Mouse (Mus musculus) liver, adult 2 months (tissue): ENCODE measurements around the gene Kif22. TPM values are rescaled to one million over a fixed set of nuclear protein-coding genes. Genes with fewer than 3 reads are reported as not detected.

Experiments used
- DNase-seq: peaks from one replicate; pipeline ENCODE4 v3.0.0-alpha.2; 2011; ENCODE audit warnings: low read depth, low spot score; ENCODE audit errors: extremely low read depth
- H3K27ac ChIP-seq: fragments of 200-500 bp; replicated peaks from 2 replicates; pipeline ENCODE4 v1.5.1; 2012; ENCODE audit warnings: low read depth, mild to moderate bottlenecking, control low read depth, inconsistent platforms, low read length; ENCODE audit not compliant: insufficient read depth
- H3K27me3 ChIP-seq: fragments of 200-500 bp; 2 replicates; pipeline ENCODE4 v1.6.1; 2012; ENCODE audit warnings: mild to moderate bottlenecking, moderate library complexity, low read length, inconsistent platforms; ENCODE audit not compliant: control insufficient read depth, insufficient read depth
- H3K36me3 ChIP-seq: fragments of 200-500 bp; 2 replicates; pipeline ENCODE4 v1.6.1; 2012; ENCODE audit warnings: low read length, inconsistent platforms; ENCODE audit not compliant: control insufficient read depth, insufficient read depth
- H3K4me1 ChIP-seq: fragments of 200-500 bp; 2 replicates; pipeline ENCODE4 v1.6.1; 2011; ENCODE audit warnings: low read length; ENCODE audit not compliant: control insufficient read depth, insufficient read depth
- H3K4me3 ChIP-seq: fragments of 200-500 bp; 2 replicates; pipeline ENCODE4 v1.5.1; 2011; ENCODE audit warnings: low read depth, mild to moderate bottlenecking, control low read depth, low read length, moderate library complexity; ENCODE audit not compliant: insufficient read depth
- H3K79me2 ChIP-seq: fragments of 200-500 bp; 2 replicates; pipeline ENCODE4 v1.6.1; 2012; ENCODE audit warnings: inconsistent platforms, mild to moderate bottlenecking, low read length, moderate library complexity; ENCODE audit not compliant: control insufficient read depth, insufficient read depth
- H3K9ac ChIP-seq: fragments of 200-500 bp; 2 replicates; pipeline ENCODE4 v1.6.1; 2012; ENCODE audit warnings: low read depth, mild to moderate bottlenecking, control low read depth, inconsistent platforms, low read length
- CTCF ChIP-seq: fragments of 200-500 bp; IDR thresholded peaks from 2 replicates; pipeline ENCODE4 v1.5.1; 2011; ENCODE audit warnings: low read depth, low read length, control low read depth
- POLR2A ChIP-seq: fragments of 200-500 bp; IDR thresholded peaks from 2 replicates; pipeline ENCODE4 v1.6.1; 2011; ENCODE audit warnings: low read length, control low read depth; ENCODE audit not compliant: insufficient read depth; ENCODE audit errors: extremely low read depth
- WGBS: fragments of 180-500 bp; shearing (Covaris S2); methylation state at CpG from one replicate; pipeline ENCODE4 v1.1.7; 2018; 5-methylcytosine and 5-hydroxymethylcytosine counted together
- polyA plus RNA-seq: library from polyadenylated mRNA; depleted of rRNA; stranded (reverse); fragments of >200 nt; gene quantifications from 2 replicates; pipeline ENCODE4 v1.2.3, GENCODE M21; 2012; rRNA removed
- total RNA-seq: library from RNA; depleted of rRNA; stranded (reverse); fragments of >200 nt; gene quantifications from 2 replicates; pipeline ENCODE4 v1.2.3, GENCODE M21; 2014; rRNA removed

The Kif22 gene
- total RNA-seq (0.37 and 1.3 TPM in 2 replicates), polyA plus RNA-seq (0.44 and 0.75 TPM in 2 replicates)

DNA sequence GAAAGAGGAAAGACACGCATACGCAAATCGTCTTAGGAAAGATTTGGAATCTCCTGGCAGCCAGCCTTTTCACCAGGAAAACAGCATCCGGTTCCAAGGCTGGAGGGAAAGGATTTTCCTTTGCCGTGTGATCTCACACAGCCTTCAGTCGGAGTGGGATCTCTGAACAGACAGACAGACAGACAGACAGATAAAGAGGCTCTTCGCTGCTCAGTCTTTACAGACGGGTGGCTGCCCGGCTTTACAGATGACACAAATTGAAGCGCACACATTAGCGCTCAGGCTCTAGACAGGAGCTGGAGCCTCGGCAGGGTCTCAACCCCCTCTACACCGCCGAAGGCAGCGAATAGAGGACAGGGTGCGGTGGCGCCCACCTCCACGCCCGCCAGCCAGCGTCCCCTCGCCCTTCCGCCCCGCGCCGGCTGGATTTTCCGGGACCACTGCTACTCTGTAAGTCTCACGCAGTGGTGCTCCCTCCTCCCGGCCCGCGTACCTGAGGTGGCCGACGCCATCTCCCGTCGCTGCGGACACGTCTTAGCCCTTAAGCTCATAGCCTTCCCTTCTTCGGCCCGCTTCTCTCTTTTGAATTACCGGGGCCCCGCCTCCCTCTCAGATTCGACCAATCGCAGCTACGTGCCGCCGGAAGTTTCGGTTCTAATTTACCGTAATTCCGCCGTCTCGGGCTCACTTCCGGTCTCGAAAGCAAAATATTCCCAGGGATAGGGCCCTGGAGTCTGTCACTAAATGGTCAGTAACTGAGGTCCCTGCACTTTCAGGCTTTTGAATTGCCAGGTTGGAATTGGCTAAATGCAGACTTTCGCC is at the start of gene Kif22:
Gene Kif22, minus strand, starts transcription at position 621 of the 822 bp plus-strand sequence.
- TF ChIP-seq CTCF (no peak), POLR2A (no peak)
- under 1% methylated on average over 53 of the region's 53 CpGs for WGBS
- Histone ChIP-seq H3K4me3 (peak within 1 kb of the TSS; percentile 77), H3K27me3 (no peaks in the 10 kb centered on the region), H3K4me1 (peaks cover 3% of the 10 kb centered on the region), H3K27ac (0 out of 2 replicates have a peak within 1 kb of the TSS, but pooled peaks have one; percentile 20), H3K79me2 (no peaks in the 10 kb centered on the region), H3K36me3 (no peaks in the 10 kb centered on the region), H3K9ac (peak within 1 kb of the TSS; percentile 80)
- DNase-seq: peak; percentile 75

DNA sequence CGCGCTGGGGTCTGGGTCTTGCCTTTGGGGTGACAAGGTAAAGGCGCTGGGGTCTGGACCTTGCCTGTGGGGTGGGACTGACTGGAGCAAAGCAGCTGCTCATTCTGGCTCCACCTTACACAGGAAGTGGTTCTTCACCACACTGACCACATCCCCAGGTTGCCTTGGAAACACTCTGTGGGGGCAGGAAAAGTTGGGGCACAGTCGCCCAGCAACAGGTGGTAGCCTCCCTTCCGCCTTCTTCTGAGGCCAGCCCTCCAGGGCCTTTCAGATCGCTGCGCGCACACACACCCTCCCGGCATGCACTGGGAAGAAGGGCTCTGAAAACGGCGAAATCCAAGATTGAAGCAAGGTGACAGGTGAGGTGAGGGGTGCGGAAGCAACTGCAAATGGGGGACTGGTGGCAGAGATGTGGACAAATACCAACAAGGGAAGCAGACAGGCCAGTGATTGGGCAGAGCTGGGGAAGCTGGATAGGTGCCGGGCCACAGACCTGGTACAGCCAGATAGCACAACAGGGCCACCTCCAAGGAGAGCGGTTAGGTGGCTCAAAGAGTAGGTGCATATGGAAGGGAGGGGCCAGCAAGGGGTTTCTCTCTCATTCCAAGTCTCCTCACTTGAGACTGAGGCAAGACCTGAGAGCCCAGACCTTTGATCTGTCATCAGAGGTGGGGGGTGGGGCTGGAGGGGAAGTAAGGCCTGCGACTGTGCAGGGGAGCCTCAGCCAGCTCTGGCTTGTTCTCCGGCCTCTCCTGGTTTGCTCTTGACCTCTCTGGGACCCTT is 49.0 kb upstream of the Kif22 start, which contains the start of gene AI467606:
Gene AI467606, plus strand, starts transcription at position 246 of the 783 bp plus-strand sequence.
- no peaks in the 10 kb centered on the region for H3K36me3 ChIP-seq
- peak within 1 kb of the TSS; percentile 6 for H3K4me3 ChIP-seq
- TF ChIP-seq POLR2A (no peak), CTCF (no peak)
- no peaks in the 10 kb centered on the region for H3K27me3 ChIP-seq
- peaks cover 2% of the 10 kb centered on the region; the same call in 1 of the 2 replicates for H3K4me1 ChIP-seq
- no peak within 1 kb of the TSS for H3K9ac ChIP-seq
- no peaks in the 10 kb centered on the region for H3K79me2 ChIP-seq
- H3K27ac ChIP-seq: peak within 1 kb of the TSS; percentile 41
- 87% methylated on average over 16 of the region's 16 CpGs for WGBS
- no peak for DNase-seq

DNA sequence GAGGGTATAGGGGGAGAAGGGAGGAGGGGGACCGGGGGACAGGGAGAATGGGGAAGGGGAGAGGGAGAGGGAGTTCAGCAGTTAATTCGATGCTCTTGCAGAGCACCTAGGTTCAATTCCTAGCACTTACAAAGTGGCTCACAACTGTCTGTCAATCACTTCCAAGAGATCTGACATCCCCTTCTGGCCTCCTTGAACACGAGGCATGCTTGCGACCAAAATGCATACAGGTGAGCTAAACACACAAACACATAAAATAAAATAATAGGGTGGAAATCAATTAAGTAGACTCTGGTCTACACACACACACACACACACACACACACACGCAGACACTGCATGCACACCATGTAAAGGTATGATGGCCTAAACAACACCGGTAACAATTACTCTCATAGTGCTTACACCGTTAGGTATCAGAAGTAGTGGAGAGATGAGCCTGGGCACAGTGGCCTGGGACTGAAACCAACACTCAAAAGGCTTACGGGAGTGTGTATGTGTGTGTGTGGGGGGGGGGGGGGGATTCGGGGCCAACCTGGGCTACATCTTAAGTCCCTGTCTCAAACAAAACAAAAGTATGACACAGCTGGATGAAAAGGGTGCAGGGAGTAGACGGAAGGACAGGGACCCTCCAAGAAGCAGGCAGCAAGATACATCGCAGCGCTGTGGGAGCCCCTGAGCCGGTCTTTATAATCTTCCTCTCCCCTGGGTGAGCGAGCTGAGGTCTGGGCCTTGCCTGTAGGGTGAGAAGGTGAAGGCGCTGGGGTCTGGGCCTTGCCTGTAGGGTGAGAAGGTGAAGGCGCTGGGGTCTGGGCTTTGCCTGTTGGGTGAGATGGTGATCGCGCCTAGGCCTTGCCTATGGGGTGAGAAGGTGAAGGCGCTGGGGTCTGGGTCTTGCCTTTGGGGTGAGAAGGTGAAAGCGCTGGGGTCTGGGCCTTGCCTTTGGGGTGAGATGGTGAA is 48.2 kb upstream of the Kif22 start:
- no peak for DNase-seq
- Histone ChIP-seq H3K9ac (no peak overlapping the region), H3K79me2 (no peaks in the 10 kb centered on the region), H3K36me3 (no peaks in the 10 kb centered on the region), H3K4me3 (no peak overlapping the region), H3K4me1 (peaks cover 2% of the 10 kb centered on the region; the same call in 1 of the 2 replicates), H3K27ac (no peak overlapping the region), H3K27me3 (no peaks in the 10 kb centered on the region)
- TF ChIP-seq POLR2A (no peak), CTCF (no peak)
- WGBS: 90% methylated on average over 20 of the region's 20 CpGs

DNA sequence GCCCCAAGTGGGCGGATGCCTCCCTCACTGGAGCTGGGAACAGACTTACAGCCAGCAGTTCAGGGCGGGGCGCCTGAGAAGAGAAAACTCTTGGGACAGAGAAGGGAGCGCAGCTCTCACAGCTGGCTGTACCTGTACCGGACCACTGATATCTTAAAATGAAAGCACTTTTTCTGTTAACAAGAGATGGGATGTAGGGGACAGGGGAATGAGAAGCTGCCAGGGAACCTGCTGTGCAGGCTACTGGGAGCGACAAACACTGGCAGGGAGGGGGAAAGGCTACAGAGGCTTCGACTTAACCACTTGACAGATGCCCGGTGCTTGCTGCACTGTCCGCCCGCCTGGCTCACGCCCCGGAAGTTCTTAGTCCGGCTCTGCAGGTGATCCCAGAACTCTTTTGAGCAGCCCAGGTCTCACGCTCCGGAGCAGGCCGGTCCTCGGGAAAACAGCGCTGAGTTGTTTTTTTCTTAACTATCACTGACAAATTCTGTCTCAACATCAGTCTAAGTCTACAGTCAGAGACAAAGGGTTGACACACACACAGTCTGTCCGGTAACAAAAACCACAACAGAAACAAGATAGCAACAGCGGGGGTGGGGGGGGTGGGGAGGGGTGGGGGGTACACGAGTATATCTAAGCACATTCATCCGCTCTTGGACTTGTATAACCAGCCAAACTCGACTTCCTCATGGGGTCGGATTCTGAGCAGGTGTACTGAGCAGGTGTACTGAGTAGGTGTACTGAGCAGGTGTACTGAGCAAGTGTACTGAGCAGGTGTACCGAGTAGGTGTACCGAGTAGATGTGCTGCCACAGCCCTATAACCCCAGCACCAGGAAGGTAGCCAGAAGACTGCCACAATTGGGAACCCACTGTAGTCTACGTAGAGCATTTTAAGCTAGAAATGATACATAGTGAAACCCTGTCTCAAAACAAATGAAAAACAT is 46.9 kb upstream of the Kif22 start:
- H3K27me3 ChIP-seq: no peaks in the 10 kb centered on the region
- H3K27ac ChIP-seq: no peak overlapping the region
- H3K79me2 ChIP-seq: no peaks in the 10 kb centered on the region
- H3K4me3 ChIP-seq: peak overlapping the region; percentile 14; the same call in 1 of the 2 replicates
- no peak overlapping the region for H3K9ac ChIP-seq
- no peaks in the 10 kb centered on the region for H3K36me3 ChIP-seq
- no peak for TF ChIP-seq CTCF
- no peak for TF ChIP-seq POLR2A
- H3K4me1 ChIP-seq: peaks cover 2% of the 10 kb centered on the region; the same call in 1 of the 2 replicates
- 29% methylated on average over 27 of the region's 27 CpGs for WGBS
- no peak for DNase-seq
